In the genomic region with DNA sequence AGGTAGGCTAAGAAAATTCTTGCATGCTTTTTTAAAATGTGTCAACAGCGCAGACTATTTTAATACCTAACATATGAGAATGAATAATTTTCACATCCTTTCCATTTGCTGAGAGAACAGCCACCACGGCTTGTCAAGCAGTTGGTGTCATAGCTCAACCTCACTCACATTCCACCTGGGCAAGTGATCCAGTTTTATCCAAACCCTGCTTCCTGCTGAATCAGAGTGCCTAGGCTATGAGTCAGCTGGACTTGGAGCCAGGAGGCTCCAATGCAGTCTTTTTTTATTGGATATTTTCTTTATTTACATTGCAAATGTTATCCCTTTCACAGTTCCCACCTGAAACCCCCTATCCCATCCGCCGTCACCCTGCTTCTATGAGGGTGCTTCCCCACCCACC, we compare ENCODE assay signal across 18 mouse cellular contexts.
"Had no signal": no experiment of that assay in that cellular context is flagged by ENCODE, and none has a peak within 500 bp of the region (broad histone marks: within the 10 kb centered on the region; RNA-seq: fewer than 3 reads in every experiment).

No protein-coding gene starts in this region.

- H3K36me3 ChIP-seq: kidney, embryonic 15.5 days; limb, embryonic 10.5 days; limb, embryonic 13.5 days; liver, embryonic 12.5 days; liver, embryonic 15.5 days; lung, embryonic 15.5 days; midbrain, embryonic 10.5 days; midbrain, embryonic 13.5 days had no signal

- H3K4me3 ChIP-seq: kidney, embryonic 15.5 days; limb, embryonic 10.5 days; limb, embryonic 13.5 days; liver, embryonic 12.5 days; liver, embryonic 15.5 days; lung, embryonic 15.5 days; megakaryocyte, embryonic 14.5 days; midbrain, embryonic 10.5 days; midbrain, embryonic 13.5 days had no signal

- H3K27me3 ChIP-seq: kidney, embryonic 15.5 days; limb, embryonic 13.5 days; liver, embryonic 12.5 days; liver, embryonic 15.5 days; lung, embryonic 15.5 days; megakaryocyte, embryonic 14.5 days; midbrain, embryonic 13.5 days had no signal

- H3K4me2 ChIP-seq: kidney, embryonic 15.5 days; limb, embryonic 13.5 days; liver, embryonic 12.5 days; liver, embryonic 15.5 days; lung, embryonic 15.5 days; midbrain, embryonic 13.5 days had no signal

- DNase-seq: kidney, adult 8-10 months; kidney, postnatal 10 days; kidney, postnatal 4 days; liver; lung, adult 18-20 months; lung, postnatal 10 days; lung, postnatal 36 days; thymus, adult 2 months; thymus, postnatal 25 days had no signal
